Mouse (Mus musculus): ENCODE results near the gene Gpi1. TPM values are rescaled to one million over a fixed set of nuclear protein-coding genes. Genes with fewer than 3 reads are reported as not detected.

Gene Gpi1
- polyA plus RNA-seq, 1 experiment from 2014 or later, result 288 TPM

GRCm38 (mm10) chr7:34228641-34229040, 1.5 kb downstream of the Gpi1 start:
- no peak for ATAC-seq (ENCODE audit: insufficient number of reproducible peaks, low FRiP score, low TSS enrichment, low read depth)
- H3K27me3 ChIP-seq, result no peaks in the 10 kb centered on the region
- H3K4me2 ChIP-seq, result peak overlapping the region; percentile 78
- H3K4me1 ChIP-seq, result peaks cover 39% of the 10 kb centered on the region
- H3K9me3 ChIP-seq, result no peaks in the 10 kb centered on the region
- H3K9ac ChIP-seq, result no peak overlapping the region
- peak overlapping the region; percentile 80 for H3K4me3 ChIP-seq
- WGBS, result 53% methylated on average over 9 of the region's 9 CpGs
- no peak overlapping the region for H3K27ac ChIP-seq
- H3K36me3 ChIP-seq, result peaks cover 46% of the 10 kb centered on the region

GRCm38 (mm10) chr7:34226846-34227245, 3.3 kb downstream of the Gpi1 start:
- H3K4me1 ChIP-seq, result peaks cover 34% of the 10 kb centered on the region

GRCm38 (mm10) chr7:34226086-34226485, 4.0 kb downstream of the Gpi1 start:
- Histone ChIP-seq H3K4me3 (no peak overlapping the region), H3K27ac (no peak overlapping the region), H3K27me3 (no peaks in the 10 kb centered on the region), H3K9me3 (no peaks in the 10 kb centered on the region), H3K4me2 (no peak overlapping the region), H3K36me3 (peaks cover 71% of the 10 kb centered on the region), H3K9ac (no peak overlapping the region), H3K4me1 (peaks cover 34% of the 10 kb centered on the region)
- 74% methylated on average over 8 of the region's 8 CpGs for WGBS
- ATAC-seq (ENCODE audit: insufficient number of reproducible peaks, low FRiP score, low TSS enrichment, low read depth), result no peak

More at GRCm38 (mm10) chr7:34226846-34227245, 3.3 kb downstream of the Gpi1 start:
- ATAC-seq (ENCODE audit: insufficient number of reproducible peaks, low FRiP score, low TSS enrichment, low read depth), result no peak
- Histone ChIP-seq H3K4me3 (no peak overlapping the region), H3K27me3 (no peaks in the 10 kb centered on the region), H3K4me2 (no peak overlapping the region), H3K9me3 (no peaks in the 10 kb centered on the region), H3K36me3 (peaks cover 64% of the 10 kb centered on the region), H3K9ac (no peak overlapping the region), H3K27ac (no peak overlapping the region)
- WGBS, result 90% methylated on average over 12 of the region's 12 CpGs

- H3K4me3 ChIP-seq, result no peak overlapping the region
- H3K4me2 ChIP-seq, result no peak overlapping the region
- WGBS, result 91% methylated on average over 6 of the region's 6 CpGs
- H3K27me3 ChIP-seq, result no peaks in the 10 kb centered on the region
- no peak overlapping the region for H3K9ac ChIP-seq
- peaks cover 89% of the 10 kb centered on the region for H3K36me3 ChIP-seq
- H3K9me3 ChIP-seq, result no peaks in the 10 kb centered on the region
- peaks cover 27% of the 10 kb centered on the region for H3K4me1 ChIP-seq
- ATAC-seq (ENCODE audit: insufficient number of reproducible peaks, low FRiP score, low TSS enrichment, low read depth), result no peak
- no peak overlapping the region for H3K27ac ChIP-seq
Measured at GRCm38 (mm10) chr7:34224308-34224707, 5.8 kb downstream of the Gpi1 start.

GRCm38 (mm10) chr7:34222340-34222739, 7.8 kb downstream of the Gpi1 start:
- H3K4me3 ChIP-seq, result no peak overlapping the region
- H3K36me3 ChIP-seq, result peaks cover 96% of the 10 kb centered on the region
- no peak overlapping the region for H3K9ac ChIP-seq
- WGBS, result 90% methylated on average over 10 of the region's 10 CpGs
- no peaks in the 10 kb centered on the region for H3K9me3 ChIP-seq
- H3K4me2 ChIP-seq, result no peak overlapping the region
- no peaks in the 10 kb centered on the region for H3K27me3 ChIP-seq
- ATAC-seq (ENCODE audit: insufficient number of reproducible peaks, low FRiP score, low TSS enrichment, low read depth), result no peak
- H3K27ac ChIP-seq, result no peak overlapping the region
- H3K4me1 ChIP-seq, result peaks cover 8% of the 10 kb centered on the region; the same call in 1 of the 2 replicates

- Histone ChIP-seq H3K36me3 (peaks cover 95% of the 10 kb centered on the region), H3K9me3 (no peaks in the 10 kb centered on the region), H3K27ac (no peak overlapping the region), H3K4me1 (peaks cover 8% of the 10 kb centered on the region; the same call in 1 of the 2 replicates), H3K9ac (no peak overlapping the region), H3K27me3 (no peaks in the 10 kb centered on the region), H3K4me2 (no peak overlapping the region), H3K4me3 (no peak overlapping the region)
- no peak for ATAC-seq (ENCODE audit: insufficient number of reproducible peaks, low FRiP score, low TSS enrichment, low read depth)
- WGBS, result 86% methylated on average over 9 of the region's 9 CpGs
Measured at GRCm38 (mm10) chr7:34221594-34222250, 8.4 kb downstream of the Gpi1 start.

- WGBS, result 91% methylated on average over 1 of the region's 1 CpGs
Measured at GRCm38 (mm10) chr7:34218496-34218895, 11.6 kb downstream of the Gpi1 start.

GRCm38 (mm10) chr7:34216474-34216873, 13.7 kb downstream of the Gpi1 start:
- H3K9ac ChIP-seq, result no peak overlapping the region
- H3K4me2 ChIP-seq, result no peak overlapping the region
- peaks cover 96% of the 10 kb centered on the region for H3K36me3 ChIP-seq
- no peaks in the 10 kb centered on the region for H3K4me1 ChIP-seq
- no peak overlapping the region for H3K27ac ChIP-seq
- no peak for ATAC-seq (ENCODE audit: insufficient number of reproducible peaks, low FRiP score, low TSS enrichment, low read depth)
- H3K4me3 ChIP-seq, result no peak overlapping the region
- whole genome bisulfite sequencing, result 89% methylated on average over 10 of the region's 10 CpGs
- H3K9me3 ChIP-seq, result no peaks in the 10 kb centered on the region
- H3K27me3 ChIP-seq, result no peaks in the 10 kb centered on the region

More at GRCm38 (mm10) chr7:34218496-34218895, 11.6 kb downstream of the Gpi1 start:
- no peak for ATAC-seq (ENCODE audit: insufficient number of reproducible peaks, low FRiP score, low TSS enrichment, low read depth)
- H3K4me2 ChIP-seq, result no peak overlapping the region
- no peak overlapping the region for H3K4me3 ChIP-seq
- H3K4me1 ChIP-seq, result no peaks in the 10 kb centered on the region
- peaks cover 96% of the 10 kb centered on the region for H3K36me3 ChIP-seq
- H3K27ac ChIP-seq, result no peak overlapping the region
- H3K9ac ChIP-seq, result no peak overlapping the region
- no peaks in the 10 kb centered on the region for H3K9me3 ChIP-seq
- H3K27me3 ChIP-seq, result no peaks in the 10 kb centered on the region

GRCm38 (mm10) chr7:34215481-34215880, 14.7 kb downstream of the Gpi1 start:
- H3K9ac ChIP-seq, result no peak overlapping the region
- WGBS, result 81% methylated on average over 9 of the region's 9 CpGs

GRCm38 (mm10) chr7:34214644-34215043, 15.5 kb downstream of the Gpi1 start:
- no peak for ATAC-seq (ENCODE audit: insufficient number of reproducible peaks, low FRiP score, low TSS enrichment, low read depth)
- Histone ChIP-seq H3K9ac (no peak overlapping the region), H3K36me3 (peaks cover 97% of the 10 kb centered on the region), H3K9me3 (no peaks in the 10 kb centered on the region), H3K27me3 (no peaks in the 10 kb centered on the region), H3K4me1 (no peaks in the 10 kb centered on the region), H3K4me2 (no peak overlapping the region), H3K27ac (no peak overlapping the region), H3K4me3 (no peak overlapping the region)
- WGBS, result 88% methylated on average over 8 of the region's 8 CpGs

More at GRCm38 (mm10) chr7:34215481-34215880, 14.7 kb downstream of the Gpi1 start:
- H3K4me1 ChIP-seq, result no peaks in the 10 kb centered on the region
- H3K4me2 ChIP-seq, result no peak overlapping the region
- peaks cover 97% of the 10 kb centered on the region for H3K36me3 ChIP-seq
- H3K4me3 ChIP-seq, result no peak overlapping the region
- no peak for ATAC-seq (ENCODE audit: insufficient number of reproducible peaks, low FRiP score, low TSS enrichment, low read depth)
- H3K9me3 ChIP-seq, result no peaks in the 10 kb centered on the region
- H3K27ac ChIP-seq, result no peak overlapping the region
- H3K27me3 ChIP-seq, result no peaks in the 10 kb centered on the region

GRCm38 (mm10) chr7:34213281-34213680, 16.9 kb downstream of the Gpi1 start:
- WGBS, result 85% methylated on average over 7 of the region's 7 CpGs
- H3K9ac ChIP-seq, result no peak overlapping the region
- H3K9me3 ChIP-seq, result no peaks in the 10 kb centered on the region
- no peak overlapping the region for H3K4me2 ChIP-seq
- no peak overlapping the region for H3K27ac ChIP-seq
- H3K4me1 ChIP-seq, result no peaks in the 10 kb centered on the region
- ATAC-seq (ENCODE audit: insufficient number of reproducible peaks, low FRiP score, low TSS enrichment, low read depth), result no peak
- no peak overlapping the region for H3K4me3 ChIP-seq
- H3K36me3 ChIP-seq, result peaks cover 99% of the 10 kb centered on the region
- no peaks in the 10 kb centered on the region for H3K27me3 ChIP-seq

- Histone ChIP-seq H3K27me3 (no peaks in the 10 kb centered on the region), H3K4me1 (no peaks in the 10 kb centered on the region), H3K9ac (no peak overlapping the region), H3K4me3 (no peak overlapping the region), H3K36me3 (peaks cover 99% of the 10 kb centered on the region), H3K4me2 (no peak overlapping the region), H3K27ac (no peak overlapping the region), H3K9me3 (no peaks in the 10 kb centered on the region)
- 89% methylated on average over 9 of the region's 9 CpGs for WGBS
- ATAC-seq (ENCODE audit: insufficient number of reproducible peaks, low FRiP score, low TSS enrichment, low read depth), result no peak
Measured at GRCm38 (mm10) chr7:34208027-34208745, 21.9 kb downstream of the Gpi1 start.

Data from limb, embryonic 15.5 days (tissue).